Mouse (Mus musculus): ENCODE measurements around the gene Park7.
A peak's percentile ranks its signal among the peaks of the same experiment; 100 is the strongest.
"Not testable (repeated sequence)": the region's sequence is repeated elsewhere in the genome, so short reads cannot be mapped to it uniquely, and the experiment has no call there.

The Park7 gene

GRCm38 (mm10) chr4:150874416-150874815, 39.8 kb downstream of the Park7 start:
- not testable (repeated sequence) for DNase-seq (ENCODE audit: low spot score in 2 of 2)

DNA sequence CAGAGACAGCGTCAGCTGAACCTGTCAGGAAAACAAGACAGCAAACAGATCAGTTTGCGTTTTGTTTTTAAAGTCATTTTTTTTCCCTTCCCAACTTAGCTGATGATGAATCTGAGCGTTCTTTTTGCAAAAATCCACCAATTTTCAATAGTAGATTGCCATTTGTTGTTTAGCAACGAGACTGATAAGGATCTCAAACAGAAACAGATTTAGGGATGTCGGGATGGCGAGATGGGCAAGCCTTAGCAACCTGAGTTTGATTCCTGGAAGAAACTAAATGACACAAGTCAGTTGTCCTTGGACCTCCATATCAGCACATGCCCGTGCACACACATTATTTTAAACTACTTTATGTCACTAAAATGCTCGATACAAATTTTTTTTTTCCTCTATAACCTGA, 41.6 kb downstream of the Park7 start:
- no peak for DNase-seq (ENCODE audit: low spot score in 2 of 2)

- no peak for DNase-seq (ENCODE audit: low spot score in 2 of 2)
Observed at GRCm38 (mm10) chr4:150872139-150872651, 42.0 kb downstream of the Park7 start.

GRCm38 (mm10) chr4:150871392-150872138, 42.7 kb downstream of the Park7 start:
- no peak for DNase-seq (ENCODE audit: low spot score in 2 of 2)

GRCm38 (mm10) chr4:150870963-150871391, 43.3 kb downstream of the Park7 start:
- DNase-seq (ENCODE audit: low spot score in 2 of 2) = no peak

DNA sequence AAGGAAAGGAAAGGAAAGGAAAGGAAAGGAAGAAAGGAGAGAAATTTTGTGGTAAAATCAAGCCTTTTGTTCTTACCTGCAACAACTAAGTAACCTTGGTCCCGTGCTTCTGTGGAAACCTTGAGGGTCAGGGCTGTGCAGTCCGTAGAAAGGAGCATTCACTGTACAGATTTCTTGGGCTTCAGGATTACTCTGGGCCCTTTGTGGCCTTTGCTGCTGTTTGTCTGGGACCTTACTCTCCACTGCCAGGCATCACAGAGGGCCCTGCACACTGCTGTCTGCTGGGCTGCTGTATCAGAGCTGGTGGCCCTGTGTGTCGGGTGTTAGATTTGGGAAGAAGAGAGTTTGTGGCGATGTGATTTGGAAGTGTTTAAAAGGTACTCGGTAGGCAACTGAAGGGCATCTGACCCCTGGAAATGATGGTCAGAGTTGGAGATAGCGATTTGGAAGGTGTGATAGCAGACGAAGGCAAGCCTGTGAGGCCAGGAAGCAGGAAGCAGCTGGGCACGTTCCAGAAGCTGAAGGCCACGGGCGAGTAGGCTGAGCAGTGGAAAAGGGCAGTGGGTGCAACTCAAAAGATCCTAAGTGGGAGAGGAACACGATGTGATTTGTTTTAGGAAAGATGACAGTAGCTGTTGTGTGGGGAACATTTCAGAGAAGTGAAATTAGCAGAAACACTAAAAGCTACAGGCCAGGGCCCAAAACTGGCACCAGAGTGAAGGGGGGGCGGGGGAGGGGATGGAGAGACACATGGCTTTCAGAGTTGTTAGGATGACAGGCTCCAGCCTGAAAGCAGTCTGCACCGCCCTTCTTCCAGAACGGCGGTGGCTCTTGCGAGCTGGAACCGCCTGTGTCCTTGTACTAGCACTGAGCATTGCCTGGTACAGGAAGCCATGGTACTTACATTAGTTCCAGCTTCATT, 44.7 kb downstream of the Park7 start:
- DNase-seq (ENCODE audit: low spot score in 2 of 2) = no peak

- DNase-seq (ENCODE audit: low spot score in 2 of 2) = no peak
Observed at GRCm38 (mm10) chr4:150868859-150869258, 45.4 kb downstream of the Park7 start.

- no peak for DNase-seq (ENCODE audit: low spot score in 2 of 2)
Observed at GRCm38 (mm10) chr4:150868161-150868560, 46.1 kb downstream of the Park7 start.

DNA sequence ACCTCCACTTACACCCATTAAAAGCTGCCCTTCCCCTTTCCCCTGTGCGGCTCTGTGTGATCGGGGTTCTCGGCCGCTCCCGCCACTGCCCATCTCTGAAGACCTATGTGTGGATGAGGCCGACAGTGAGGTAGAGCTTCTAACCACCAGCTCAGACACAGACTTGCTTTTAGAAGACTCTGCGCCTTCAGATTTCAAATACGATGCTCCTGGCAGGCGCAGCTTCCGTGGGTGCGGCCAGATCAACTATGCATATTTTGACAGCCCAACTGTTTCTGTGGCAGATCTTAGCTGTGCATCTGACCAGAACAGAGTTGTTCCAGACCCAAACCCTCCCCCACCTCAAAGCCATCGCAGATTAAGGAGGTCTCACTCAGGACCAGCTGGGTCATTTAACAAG, 47.7 kb downstream of the Park7 start:
- DNase-seq (ENCODE audit: low spot score in 2 of 2) = no peak

- no peak for DNase-seq (ENCODE audit: low spot score in 2 of 2)
Observed at GRCm38 (mm10) chr4:150866069-150866468, 48.2 kb downstream of the Park7 start.

GRCm38 (mm10) chr4:150865371-150865770, 48.9 kb downstream of the Park7 start:
- peak in 1 of 2 experiments; percentile 21 for DNase-seq (ENCODE audit: low spot score in 2 of 2)

GRCm38 (mm10) chr4:150862626-150863375, 51.4 kb downstream of the Park7 start:
- no peak for DNase-seq (ENCODE audit: low spot score in 2 of 2)

DNA sequence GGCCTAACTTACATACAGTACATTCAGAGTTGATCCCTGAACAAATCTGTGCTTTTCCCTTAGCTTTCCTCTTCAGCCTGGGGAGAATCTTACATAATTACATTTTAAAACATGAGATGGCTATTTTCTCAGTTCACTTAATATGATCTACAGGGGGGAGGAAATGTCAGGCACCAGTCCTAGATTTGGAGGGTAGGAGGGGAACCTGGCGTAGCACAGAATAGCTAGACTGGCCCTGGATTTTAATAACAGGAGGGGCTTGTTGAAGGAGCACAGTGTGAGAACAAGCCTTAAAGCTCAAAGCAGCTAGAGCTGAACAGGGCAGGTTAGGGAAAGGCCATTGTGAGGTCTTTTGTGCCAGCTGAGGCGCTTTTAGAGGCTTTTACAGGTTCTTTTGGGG, 53.1 kb downstream of the Park7 start:
- no peak for DNase-seq (ENCODE audit: low spot score in 2 of 2)

DNA sequence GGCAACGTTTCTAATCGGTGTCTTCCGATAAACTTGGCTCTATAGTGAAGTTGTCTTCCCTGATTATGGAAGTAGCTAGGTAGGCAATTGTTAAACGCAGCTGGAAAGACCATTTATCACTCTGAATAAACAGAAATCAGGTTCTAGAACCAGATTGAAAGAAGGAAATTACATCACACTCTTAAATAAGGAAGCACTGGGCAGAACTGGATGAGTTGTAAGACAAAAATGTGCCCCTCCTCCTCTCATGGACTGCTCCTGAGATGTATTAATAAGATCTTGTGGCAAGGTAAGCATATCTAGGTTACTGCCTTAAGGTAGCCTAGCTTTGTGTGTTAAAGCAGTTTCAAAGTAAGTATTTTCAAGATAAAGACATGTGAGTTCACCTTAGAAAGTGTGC, 53.7 kb downstream of the Park7 start:
- no peak for DNase-seq (ENCODE audit: low spot score in 2 of 2)

DNA sequence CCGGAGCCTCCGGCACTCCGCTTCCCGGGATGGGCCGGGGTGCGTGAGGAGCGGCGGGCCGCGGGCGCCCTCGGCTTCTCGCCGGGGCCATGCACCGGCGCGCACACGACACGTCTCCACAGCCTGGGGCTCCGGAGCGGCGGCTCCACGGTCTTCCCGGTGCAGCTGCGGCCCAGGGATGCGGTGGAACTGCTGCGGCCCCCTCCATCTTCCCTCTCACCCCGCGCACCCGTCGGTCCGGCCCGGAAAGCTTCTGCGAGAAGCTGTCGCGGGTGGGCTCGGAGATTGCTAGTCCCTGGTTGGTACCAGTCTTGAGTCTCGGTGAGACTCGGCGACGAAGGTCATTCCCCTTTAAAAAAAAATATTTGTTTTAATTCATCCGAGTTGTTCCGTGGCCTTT, 58.9 kb downstream of the Park7 start:
- DNase-seq (ENCODE audit: low spot score in 2 of 2) = peak in 1 of 2 experiments; percentile 25

DNA sequence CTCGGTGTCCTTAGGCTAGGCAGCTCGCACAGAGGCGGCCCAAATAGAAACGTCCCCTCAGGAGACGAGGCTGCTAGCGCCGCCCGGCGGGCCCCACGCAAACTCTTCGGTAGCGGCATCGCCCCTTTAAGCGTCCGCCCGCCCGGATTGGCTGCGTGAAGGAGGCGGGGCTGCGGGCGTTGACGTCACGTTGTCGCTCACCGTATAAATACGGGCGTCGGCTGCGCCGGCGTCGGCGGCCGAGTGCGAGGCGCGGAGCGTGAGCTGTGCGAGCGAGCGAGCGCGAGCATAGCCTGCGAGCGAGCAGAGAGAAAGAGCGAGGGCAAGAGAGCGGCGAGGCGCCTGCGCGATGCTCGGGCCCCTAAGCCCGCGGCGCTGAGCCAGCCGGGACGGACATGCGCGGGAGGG, 59.4 kb downstream of the Park7 start:
- DNase-seq (ENCODE audit: low spot score in 2 of 2) = peak; percentile 95 to 98

- no peak for DNase-seq (ENCODE audit: low spot score in 2 of 2)
Observed at GRCm38 (mm10) chr4:150853680-150854461, 60.4 kb downstream of the Park7 start, which contains the start of gene Errfi1. Gene Errfi1, plus strand, starts transcription at chr4:150853919.

DNA sequence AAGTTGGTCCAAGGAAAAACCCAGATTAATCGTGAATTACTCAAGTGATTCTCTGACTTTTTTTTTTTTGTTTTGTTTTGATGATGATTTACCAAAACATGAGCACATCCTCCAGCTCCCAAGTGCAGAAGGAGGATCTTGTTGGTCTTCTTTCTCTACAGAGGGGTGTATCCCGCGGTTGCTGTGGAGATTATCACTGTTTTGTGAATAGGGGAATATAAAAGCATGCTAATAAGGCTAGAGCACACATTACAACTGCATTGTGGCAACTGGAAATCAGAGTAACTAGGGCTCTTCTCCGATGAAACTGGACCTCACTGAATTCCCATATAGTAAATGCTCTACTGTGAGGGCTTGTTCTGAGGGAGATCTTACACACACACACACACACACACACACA, 61.8 kb downstream of the Park7 start:
- no peak for DNase-seq (ENCODE audit: low spot score in 2 of 2)

- no peak for DNase-seq (ENCODE audit: low spot score in 2 of 2)
Observed at GRCm38 (mm10) chr4:150852045-150852444, 62.2 kb downstream of the Park7 start.

- no peak for DNase-seq (ENCODE audit: low spot score in 2 of 2)
Observed at GRCm38 (mm10) chr4:150850893-150851292, 63.3 kb downstream of the Park7 start.

- no peak for DNase-seq (ENCODE audit: low spot score in 2 of 2)
Observed at GRCm38 (mm10) chr4:150849964-150850363, 64.3 kb downstream of the Park7 start.

Data from thymus, postnatal 10 days (tissue).